Mouse (Mus musculus) heart, adult 2 months (tissue): ENCODE measurements around the gene E2f1.

Experiments used
- CTCF ChIP-seq: fragments of 200-600 bp; IDR thresholded peaks from 2 replicates; pipeline ENCODE4 v1.8.1; 2022; ENCODE audit warnings: antibody characterized with exemption, mild to moderate bottlenecking, moderate library complexity
- EP300 ChIP-seq: fragments of 200-500 bp; IDR thresholded peaks from 2 replicates; pipeline ENCODE4 v1.6.1; 2011; ENCODE audit warnings: low read depth, low read length, control low read depth; ENCODE audit not compliant: insufficient read depth
- POLR2A ChIP-seq: fragments of 200-500 bp; IDR thresholded peaks from 2 replicates; pipeline ENCODE4 v1.6.1; 2011; ENCODE audit warnings: mild to moderate bottlenecking, low read depth, low read length, control low read depth; ENCODE audit not compliant: insufficient read depth

- TF ChIP-seq CTCF (no peak), POLR2A (no peak), EP300 (no peak)
These were observed 37.3 kb upstream of the E2f1 start for GRCm38 (mm10) chr2:154606965-154607364.
